Mouse (Mus musculus) subcutaneous adipose tissue, adult 2 months (tissue): Measurements from ENCODE around the gene Erbb3. TPM values are rescaled to one million over a fixed set of nuclear protein-coding genes. Genes with fewer than 3 reads are reported as not detected.

Source experiments
- polyA plus RNA-seq: library from polyadenylated mRNA; depleted of rRNA; stranded (reverse); fragments of >200 nt; gene quantifications from 2 replicates; pipeline ENCODE4 v1.2.3, GENCODE M21; 2012; ENCODE audit warnings: low replicate concordance; rRNA removed

Erbb3 gene
- 1.4 and 11.3 TPM in 2 replicates for polyA plus RNA-seq

GRCm38 (mm10) chr10:128589464-128590192 lies at the start of gene Erbb3:
TSS of gene Erbb3 (minus strand) at chr10:128589652.

GRCm38 (mm10) chr10:128626311-128627310 lies 37.2 kb upstream of the Erbb3 start, which contains the start of gene Rps26:
TSS of gene Rps26 (minus strand) at chr10:128626747.

GRCm38 (mm10) chr10:128565788-128566531 lies 23.5 kb downstream of the Erbb3 start, which contains the start of gene Pa2g4:
TSS of gene Pa2g4 (minus strand) at chr10:128565987.

GRCm38 (mm10) chr10:128548947-128549681 lies 40.3 kb downstream of the Erbb3 start, which contains the start of gene Rpl41:
TSS of gene Rpl41 (minus strand) at chr10:128549305.

GRCm38 (mm10) chr10:128547361-128548032 lies 42.0 kb downstream of the Erbb3 start, which contains the start of gene Zc3h10:
TSS of gene Zc3h10 (minus strand) at chr10:128547774.

GRCm38 (mm10) chr10:128525671-128526308 lies 63.7 kb downstream of the Erbb3 start, which contains the start of gene Esyt1:
TSS of gene Esyt1 (minus strand) at chr10:128525871.

Other genes with a start within 250 kb of the Erbb3 start
- gene Coq10a, start 220.7 kb downstream of the Erbb3 start, polyA plus RNA-seq, result 65.7 and 66.7 TPM in 2 replicates
- gene Ankrd52, start 212.5 kb downstream of the Erbb3 start, polyA plus RNA-seq, result 34.1 and 47.9 TPM in 2 replicates
- not detected in 2 replicates for gene Slc39a5, start 188.4 kb downstream of the Erbb3 start, polyA plus RNA-seq
- gene Nabp2, start 178.2 kb downstream of the Erbb3 start, polyA plus RNA-seq, result 32.5 and 44.3 TPM in 2 replicates
- gene Rnf41, start 178.0 kb downstream of the Erbb3 start, polyA plus RNA-seq, result 30.7 and 33.1 TPM in 2 replicates
- 130 and 132 TPM in 2 replicates for gene Smarcc2, start 130.4 kb downstream of the Erbb3 start, polyA plus RNA-seq
- gene Myl6, start 95.5 kb downstream of the Erbb3 start, polyA plus RNA-seq, result 1,396 and 2,043 TPM in 2 replicates
- 7.8 and 14.7 TPM in 2 replicates for gene Myl6b, start 91.0 kb downstream of the Erbb3 start, polyA plus RNA-seq
- gene Esyt1, start 63.8 kb downstream of the Erbb3 start, polyA plus RNA-seq, result 154 and 249 TPM in 2 replicates
- 8.9 and 14.0 TPM in 2 replicates for gene Zc3h10, start 41.9 kb downstream of the Erbb3 start, polyA plus RNA-seq
- gene Rpl41, start 40.3 kb downstream of the Erbb3 start, polyA plus RNA-seq, result 1,421 and 2,770 TPM in 2 replicates
- gene Pa2g4, start 23.7 kb downstream of the Erbb3 start, polyA plus RNA-seq, result 20.3 and 36.9 TPM in 2 replicates
- 414 and 1,367 TPM in 2 replicates for gene Rps26, start 37.1 kb upstream of the Erbb3 start, polyA plus RNA-seq
- gene Ikzf4, start 56.3 kb upstream of the Erbb3 start, polyA plus RNA-seq, result 0.50 and 4.4 TPM in 2 replicates
- 19.1 and 20.1 TPM in 2 replicates for gene Suox, start 84.4 kb upstream of the Erbb3 start, polyA plus RNA-seq
- gene Rab5b, start 106.6 kb upstream of the Erbb3 start, polyA plus RNA-seq, result 105 and 117 TPM in 2 replicates
- gene Pmel, start 114.5 kb upstream of the Erbb3 start, polyA plus RNA-seq, result 1.7 and 1.8 TPM in 2 replicates
- 28.8 and 36.7 TPM in 2 replicates for gene Cdk2, start 115.4 kb upstream of the Erbb3 start, polyA plus RNA-seq
- gene Dgka, start 155.2 kb upstream of the Erbb3 start, polyA plus RNA-seq, result 26.3 and 33.2 TPM in 2 replicates
- gene Pym1, start 158.2 kb upstream of the Erbb3 start, polyA plus RNA-seq, result 22.0 and 28.6 TPM in 2 replicates
- gene Mmp19, start 201.3 kb upstream of the Erbb3 start, polyA plus RNA-seq, result 55.3 and 57.0 TPM in 2 replicates
- gene Dnajc14, start 214.4 kb upstream of the Erbb3 start, polyA plus RNA-seq, result 20.8 and 24.6 TPM in 2 replicates
- 32.5 and 77.6 TPM in 2 replicates for gene Tmem198b, start 214.7 kb upstream of the Erbb3 start, polyA plus RNA-seq
- 6.4 and 8.4 TPM in 2 replicates for gene Sarnp, start 227.7 kb upstream of the Erbb3 start, polyA plus RNA-seq
- 62.6 and 75.6 TPM in 2 replicates for gene Ormdl2, start 232.0 kb upstream of the Erbb3 start, polyA plus RNA-seq